Mouse (Mus musculus): Measurements from ENCODE around the gene Dscam.

- TF ChIP-seq CTCF (IDR thresholded peaks at IDR 0.05; ENCODE audit: low read depth, low read length) (no peak), POLR2A (IDR thresholded peaks at IDR 0.05; ENCODE audit: extremely low read depth, insufficient read depth, low read length) (no peak)
These were observed 535.8 kb downstream of the Dscam start for GRCm38 (mm10) chr16:96634791-96635143.
